Mouse (Mus musculus) MEL (cell line): ENCODE data around the gene Ttc25. TPM values are rescaled to one million over a fixed set of nuclear protein-coding genes. Genes with fewer than 3 reads are reported as not detected.

ENCODE experiments used
- DNase-seq: peaks from one replicate; pipeline ENCODE4 v3.0.0; 2011; ENCODE audit warnings: low read depth, low spot score
- H3K27ac ChIP-seq: 2 replicates; pipeline ENCODE4 v1.5.1; 2012; ENCODE audit warnings: low read depth, mild to moderate bottlenecking, control low read depth, low read length, moderate library complexity; ENCODE audit not compliant: control insufficient read depth
- H3K27me3 ChIP-seq, 2 experiments: fragments of 150-350 bp in 1 of 2; sonication (generic) in 1 of 2; 2 replicates each; pipeline ENCODE4 v1.6.1; 2012; ENCODE audit warnings: low read length in 2 of 2, mild to moderate bottlenecking in 2 of 2, improper control_type of control experiment in 1 of 2, moderate library complexity in 1 of 2; ENCODE audit not compliant: insufficient read depth in 2 of 2, control insufficient read depth in 1 of 2
- H3K36me3 ChIP-seq, 2 experiments: 2 replicates each; pipeline ENCODE4 v1.6.1; 2012 to 2014; ENCODE audit warnings: low read length in 2 of 2, improper control_type of control experiment in 1 of 2, inconsistent platforms in 1 of 2, mild to moderate bottlenecking in 1 of 2; ENCODE audit not compliant: insufficient read depth in 2 of 2, control insufficient read depth in 1 of 2
- H3K4me1 ChIP-seq, 2 experiments: fragments of 150-350 bp in 1 of 2; sonication (generic) in 1 of 2; 2 replicates each; pipeline ENCODE4 v1.6.1; 2012; ENCODE audit warnings: low read length in 2 of 2, improper control_type of control experiment in 1 of 2, mild to moderate bottlenecking in 1 of 2; ENCODE audit not compliant: insufficient read depth in 2 of 2, control insufficient read depth in 1 of 2
- H3K4me3 ChIP-seq, 2 experiments: fragments of 150-350 bp in 1 of 2; sonication (generic) in 1 of 2; 2 replicates each; pipeline ENCODE4 v1.5.1; 2012; ENCODE audit warnings: low read depth in 2 of 2, low read length in 2 of 2, mild to moderate bottlenecking in 2 of 2, moderate library complexity in 2 of 2, control low read depth in 1 of 2, improper control_type of control experiment in 1 of 2; ENCODE audit not compliant: control insufficient read depth in 1 of 2, insufficient read depth in 1 of 2
- H3K79me2 ChIP-seq: 2 replicates; pipeline ENCODE4 v1.6.1; 2012; ENCODE audit warnings: mild to moderate bottlenecking, low read length, moderate library complexity; ENCODE audit not compliant: control insufficient read depth, poor library complexity, insufficient read depth
- H3K9ac ChIP-seq: 2 replicates; pipeline ENCODE4 v1.6.1; 2012; ENCODE audit warnings: low read depth, mild to moderate bottlenecking, control low read depth, low read length, moderate library complexity; ENCODE audit not compliant: control insufficient read depth, poor library complexity, severe bottlenecking
- H3K9me3 ChIP-seq: fragments of 150-350 bp; sonication (generic); replicated peaks from 2 replicates; pipeline ENCODE4 v1.6.1; 2012; ENCODE audit warnings: mild to moderate bottlenecking, low read length, improper control_type of control experiment, moderate library complexity; ENCODE audit not compliant: insufficient read depth
- BHLHE40 ChIP-seq: IDR thresholded peaks from 2 replicates; pipeline ENCODE4 v1.6.1; 2012; ENCODE audit warnings: low read depth, mild to moderate bottlenecking, inconsistent platforms, low read length, improper control_type of control experiment, borderline replicate concordance
- CHD1 ChIP-seq: IDR thresholded peaks from 2 replicates; pipeline ENCODE4 v1.6.1; 2012; ENCODE audit warnings: low read depth, mild to moderate bottlenecking, inconsistent platforms, low read length, improper control_type of control experiment
- EP300 ChIP-seq, 2 experiments: IDR thresholded peaks; 2 replicates each; pipeline ENCODE4 v1.6.1; 2011; ENCODE audit warnings: improper control_type of control experiment in 2 of 2, low read length in 2 of 2, low read depth in 1 of 2, mild to moderate bottlenecking in 1 of 2
- ETS1 ChIP-seq: IDR thresholded peaks from 2 replicates; pipeline ENCODE4 v1.6.1; 2012; ENCODE audit warnings: low read depth, mild to moderate bottlenecking, inconsistent platforms, low read length, improper control_type of control experiment, moderate library complexity
- GATA1 ChIP-seq: IDR thresholded peaks from 2 replicates; pipeline ENCODE4 v1.6.1; 2011; ENCODE audit warnings: low read depth, low read length, improper control_type of control experiment
- MAFK ChIP-seq: IDR thresholded peaks from 2 replicates; pipeline ENCODE4 v1.6.1; 2011; ENCODE audit warnings: low read depth, mild to moderate bottlenecking, low read length, improper control_type of control experiment, borderline replicate concordance
- MAX ChIP-seq: IDR thresholded peaks from 2 replicates; pipeline ENCODE4 v1.6.1; 2011; ENCODE audit warnings: low read length, improper control_type of control experiment
- MAZ ChIP-seq: IDR thresholded peaks from 2 replicates; pipeline ENCODE4 v1.6.1; 2012; ENCODE audit warnings: low read depth, mild to moderate bottlenecking, inconsistent platforms, low read length, improper control_type of control experiment
- MEF2A ChIP-seq: IDR thresholded peaks from 2 replicates; pipeline ENCODE4 v1.6.1; 2014; ENCODE audit warnings: low read depth, mild to moderate bottlenecking, inconsistent platforms, low read length, improper control_type of control experiment; ENCODE audit not compliant: poor library complexity, insufficient replicate concordance, severe bottlenecking; ENCODE audit errors: extremely low read depth
- MYB ChIP-seq: IDR thresholded peaks from 2 replicates; pipeline ENCODE4 v1.6.1; 2011; ENCODE audit warnings: mild to moderate bottlenecking, low read depth, low read length, improper control_type of control experiment
- NELFE ChIP-seq: IDR thresholded peaks from 2 replicates; pipeline ENCODE4 v1.6.1; 2011; ENCODE audit warnings: low read depth, low read length, improper control_type of control experiment
- NRF1 ChIP-seq: IDR thresholded peaks from 2 replicates; pipeline ENCODE4 v1.6.1; 2014; ENCODE audit warnings: low read depth, mild to moderate bottlenecking, inconsistent platforms, low read length, improper control_type of control experiment, moderate library complexity; ENCODE audit not compliant: poor library complexity, insufficient read depth, severe bottlenecking
- POLR2AphosphoS2 ChIP-seq: IDR thresholded peaks from 2 replicates; pipeline ENCODE4 v1.6.1; 2011; ENCODE audit warnings: low read length, improper control_type of control experiment
- POLR2AphosphoS5 ChIP-seq: IDR thresholded peaks from 2 replicates; pipeline ENCODE4 v1.6.1; 2012; ENCODE audit warnings: low read depth, borderline replicate concordance, mild to moderate bottlenecking, inconsistent platforms, low read length, moderate library complexity, mixed read lengths
- RCOR1 ChIP-seq: IDR thresholded peaks from 2 replicates; pipeline ENCODE4 v1.6.1; 2012; ENCODE audit warnings: low read depth, mild to moderate bottlenecking, inconsistent platforms, low read length, improper control_type of control experiment
- SIN3A ChIP-seq: IDR thresholded peaks from 2 replicates; pipeline ENCODE4 v1.6.1; 2012; ENCODE audit warnings: low read length, improper control_type of control experiment, inconsistent platforms
- SMC3 ChIP-seq: IDR thresholded peaks from 2 replicates; pipeline ENCODE4 v1.6.1; 2011; ENCODE audit warnings: low read depth, low read length, improper control_type of control experiment
- TBP ChIP-seq: IDR thresholded peaks from 2 replicates; pipeline ENCODE4 v1.8.0; 2011; ENCODE audit warnings: low read depth, low read length, improper control_type of control experiment
- UBTF ChIP-seq: IDR thresholded peaks from 2 replicates; pipeline ENCODE4 v1.6.1; 2012; ENCODE audit warnings: low read depth, mild to moderate bottlenecking, inconsistent platforms, low read length, improper control_type of control experiment, moderate library complexity, borderline replicate concordance; ENCODE audit not compliant: insufficient read depth
- USF1 ChIP-seq: IDR thresholded peaks from 2 replicates; pipeline ENCODE4 v1.6.1; 2014; ENCODE audit warnings: low read depth, mild to moderate bottlenecking, inconsistent platforms, low read length, improper control_type of control experiment, moderate library complexity
- USF2 ChIP-seq, 2 experiments: IDR thresholded peaks; 2 replicates each; pipeline ENCODE4 v1.6.1; 2011 to 2012; ENCODE audit warnings: improper control_type of control experiment in 2 of 2, low read length in 2 of 2, borderline replicate concordance in 1 of 2, inconsistent platforms in 1 of 2, low read depth in 1 of 2, mild to moderate bottlenecking in 1 of 2; ENCODE audit not compliant: insufficient read depth in 1 of 2
- ZKSCAN1 ChIP-seq: IDR thresholded peaks from 2 replicates; pipeline ENCODE4 v1.6.1; 2012; ENCODE audit warnings: low read depth, mild to moderate bottlenecking, inconsistent platforms, low read length, improper control_type of control experiment, moderate library complexity
- ZMIZ1 ChIP-seq: IDR thresholded peaks from 2 replicates; pipeline ENCODE4 v1.6.1; 2012; ENCODE audit warnings: low read depth, mild to moderate bottlenecking, inconsistent platforms, low read length, improper control_type of control experiment, moderate library complexity
- polyA plus RNA-seq, 2 experiments: library from polyadenylated mRNA; stranded (reverse) in 1 of 2; unstranded in 1 of 2; fragments of >175 nt in 1 of 2; fragments of >200 nt in 1 of 2; gene quantifications; 2 replicates each; pipeline versions ENCODE4 v1.2.1 to v1.2.4; 2012; ENCODE audit warnings: low replicate concordance in 2 of 2, low read depth in 1 of 2; ENCODE audit not compliant: insufficient read length in 2 of 2, insufficient read depth in 1 of 2, missing spikeins in 1 of 2
- total RNA-seq: library from RNA; depleted of rRNA; stranded (reverse); fragments of 300-350 nt; gene quantifications from 2 replicates; pipeline ENCODE4 v1.2.3, GENCODE M21; 2012

Gene Ttc25
- total and polyA plus RNA-seq, 3 experiments = 0.46 to 0.92 TPM; not detected in 1

DNA sequence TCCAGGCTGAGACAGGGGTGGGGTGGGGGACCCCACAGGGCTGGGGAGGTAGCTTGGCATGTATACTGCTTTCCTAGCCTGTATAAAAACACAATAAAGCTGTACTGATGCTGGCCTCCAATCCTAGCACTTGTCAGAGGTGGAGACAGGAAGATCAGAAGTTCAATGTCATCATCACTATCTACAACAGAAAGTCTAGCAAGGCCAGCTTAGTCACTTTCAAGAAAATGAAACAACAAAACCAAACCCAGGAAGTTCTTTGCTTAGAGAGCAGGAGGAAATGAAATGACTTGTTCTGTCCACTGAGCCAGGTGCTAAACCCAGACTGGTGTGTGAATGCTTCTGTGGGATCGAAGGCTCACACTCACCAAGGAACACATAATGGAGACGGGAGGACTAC, 43.1 kb downstream of the Ttc25 start:
- Histone ChIP-seq H3K79me2 (no peaks in the 10 kb centered on the region), H3K27me3 (no peaks in the 10 kb centered on the region), H3K36me3 (peaks cover 0 to 65% of the 10 kb centered on the region in 2 experiments; a peak in 2 of 4 replicates), H3K9ac (no peak overlapping the region), H3K9me3 (no peaks in the 10 kb centered on the region), H3K27ac (no peak overlapping the region), H3K4me3 (no peak overlapping the region), H3K4me1 (no peaks in the 10 kb centered on the region)
- no peak for DNase-seq
- TF ChIP-seq NELFE (no peak), ZMIZ1 (no peak), ZKSCAN1 (no peak), EP300 (IDR thresholded peaks at IDR 0.05; ENCODE audit: low read depth in 1 of 2, low read length in 2 of 2) (no peak), POLR2AphosphoS5 (no peak), POLR2AphosphoS2 (no peak), MAZ (no peak), RCOR1 (no peak), USF1 (no peak)

DNA sequence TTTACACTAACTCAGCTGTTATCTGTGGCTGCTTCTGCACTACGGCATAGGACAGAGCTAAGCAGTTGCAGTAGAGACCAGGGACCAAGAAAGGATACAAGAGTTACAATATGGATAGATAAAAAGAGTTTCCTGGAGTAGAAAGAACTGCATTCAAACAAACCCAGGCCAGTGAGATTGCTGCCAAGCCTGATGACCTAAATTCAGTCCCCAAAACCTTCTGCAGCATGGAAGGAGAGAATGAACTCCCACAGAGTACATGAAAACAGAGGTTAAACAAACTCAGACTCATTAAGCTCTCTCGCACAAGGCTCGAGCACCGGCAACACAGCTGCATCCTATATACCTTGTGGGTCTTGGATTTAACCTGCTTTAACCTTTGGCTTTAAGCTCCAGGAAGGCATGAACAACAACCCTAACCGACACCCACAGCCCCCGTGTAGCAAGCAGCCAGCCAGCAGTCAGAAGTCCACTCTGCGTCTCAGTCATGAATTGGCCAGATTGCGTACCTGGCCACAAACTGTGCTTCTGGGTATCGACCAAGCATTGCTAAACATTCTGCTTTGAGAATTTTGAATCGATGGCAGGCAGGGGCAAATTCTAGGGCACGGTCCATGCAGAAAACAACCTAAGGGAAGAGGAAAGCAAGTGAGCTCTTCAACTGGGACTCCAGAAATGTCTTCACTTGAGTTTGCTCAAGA, 47.1 kb downstream of the Ttc25 start:
- H3K4me3 ChIP-seq = no peak overlapping the region
- H3K9ac ChIP-seq = no peak overlapping the region
- H3K27me3 ChIP-seq = no peaks in the 10 kb centered on the region
- peaks cover 0 to 65% of the 10 kb centered on the region in 2 experiments; a peak in 2 of 4 replicates for H3K36me3 ChIP-seq
- H3K27ac ChIP-seq = no peak overlapping the region
- no peaks in the 10 kb centered on the region for H3K79me2 ChIP-seq
- no peaks in the 10 kb centered on the region for H3K9me3 ChIP-seq
- no peak for DNase-seq
- no peak for TF ChIP-seq USF1
- TF ChIP-seq, all 39 proteins: peak for 0
- no peaks in the 10 kb centered on the region for H3K4me1 ChIP-seq

DNA sequence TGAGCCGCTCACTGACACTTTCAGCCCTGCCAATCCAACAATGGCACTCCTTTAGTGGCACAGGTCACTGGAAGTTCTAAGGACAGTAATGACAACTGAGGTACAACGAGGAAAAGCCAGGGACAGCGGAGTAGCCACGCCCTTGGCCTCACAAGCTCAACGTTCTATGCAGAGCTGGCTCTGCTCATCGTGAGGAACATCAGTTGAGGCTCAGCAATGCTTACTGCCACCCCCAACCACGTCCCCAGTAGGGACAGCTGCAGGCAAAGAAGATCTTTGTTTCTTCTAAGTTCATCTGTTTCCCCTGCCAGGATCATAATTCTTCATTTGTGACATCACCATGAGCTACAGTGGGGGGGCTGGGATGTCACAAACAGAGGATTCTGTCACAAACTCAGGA, 49.2 kb downstream of the Ttc25 start:
- H3K9ac ChIP-seq = no peak overlapping the region
- DNase-seq = no peak
- no peaks in the 10 kb centered on the region for H3K9me3 ChIP-seq
- no peaks in the 10 kb centered on the region for H3K4me1 ChIP-seq
- H3K27ac ChIP-seq = no peak overlapping the region
- H3K27me3 ChIP-seq = no peaks in the 10 kb centered on the region
- H3K79me2 ChIP-seq = no peaks in the 10 kb centered on the region
- TF ChIP-seq CHD1 = no peak
- no peak for TF ChIP-seq UBTF
- TF ChIP-seq NRF1 = no peak
- no peak for TF ChIP-seq MYB
- TF ChIP-seq TBP = no peak
- no peak for TF ChIP-seq MEF2A
- no peak for TF ChIP-seq RCOR1
- TF ChIP-seq GATA1 = no peak
- no peak for TF ChIP-seq SIN3A
- no peak for TF ChIP-seq BHLHE40
- no peak for TF ChIP-seq MAX
- no peak for TF ChIP-seq SMC3
- TF ChIP-seq USF2 (IDR thresholded peaks at IDR 0.05; ENCODE audit: borderline replicate concordance in 1 of 2, insufficient read depth in 1 of 2, low read depth in 1 of 2, low read length in 2 of 2) = no peak
- TF ChIP-seq EP300 (IDR thresholded peaks at IDR 0.05; ENCODE audit: low read depth in 1 of 2, low read length in 2 of 2) = no peak
- no peak for TF ChIP-seq MAFK
- no peak for TF ChIP-seq ETS1
- no peak overlapping the region for H3K4me3 ChIP-seq
- peaks cover 0 to 64% of the 10 kb centered on the region in 2 experiments; a peak in 2 of 4 replicates for H3K36me3 ChIP-seq
